Comparison of ENCODE assay signal across 12 mouse cellular contexts in the genomic region with DNA sequence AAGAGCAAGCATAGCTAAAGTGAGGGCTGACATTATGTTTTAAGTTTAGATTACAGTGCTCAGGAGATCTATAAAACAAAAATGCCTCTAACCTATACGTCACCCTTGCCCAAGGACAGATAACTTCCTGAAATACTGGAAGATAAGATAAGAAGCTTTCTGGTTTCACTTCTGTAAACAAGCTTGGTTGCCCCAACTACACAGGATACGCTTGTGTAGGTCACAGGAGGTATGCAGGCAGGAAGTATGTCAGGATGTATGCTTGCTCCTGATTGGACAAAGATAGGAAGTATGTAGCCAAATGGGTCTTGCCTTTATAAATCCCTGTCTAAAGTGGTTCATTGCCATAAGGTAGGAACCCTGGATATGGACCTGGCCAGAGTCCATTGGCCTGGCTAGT. TPM values are rescaled to one million over a fixed set of nuclear protein-coding genes. Genes with fewer than 3 reads are reported as not detected.
A peak's percentile ranks its signal among the peaks of the same experiment; 100 is the strongest.
DNase-seq lines count a peak whose midpoint lies in the region; ATAC-seq and TF ChIP-seq lines count a peak whose summit lies in the region.
"Had no signal": no experiment of that assay in that cellular context is flagged by ENCODE, and none has a peak within 500 bp of the region (broad histone marks: within the 10 kb centered on the region; RNA-seq: fewer than 3 reads in every experiment).

No protein-coding gene starts in this region.

- TF ChIP-seq CTCF in cerebellum, adult 2 months (IDR thresholded peaks at IDR 0.05; ENCODE audit: borderline replicate concordance, insufficient read depth, low read depth, low read length), result no peak

- intact Hi-C loops in left cerebral cortex, postnatal 14 days (cut with DNase I), result no loop called here

- H3K9me3 ChIP-seq in heart, embryonic 14.5 days (ENCODE audit: control insufficient read depth, low read length), result peaks cover 4% of the 10 kb centered on the region; the same call in 1 of the 2 replicates
- no peaks in the 10 kb centered on the region for H3K9me3 ChIP-seq in intestine, embryonic 14.5 days (ENCODE audit: control insufficient read depth, low read length)
- H3K9me3 ChIP-seq: hindbrain, embryonic 12.5 days had no signal

- no peaks in the 10 kb centered on the region for H3K36me3 ChIP-seq in heart, embryonic 14.5 days (ENCODE audit: control insufficient read depth, insufficient read depth, low read length)
- no peaks in the 10 kb centered on the region for H3K36me3 ChIP-seq in intestine, embryonic 14.5 days (ENCODE audit: control insufficient read depth, insufficient read depth, low read length)
- H3K36me3 ChIP-seq: hindbrain, embryonic 12.5 days had no signal

- WGBS in heart, embryonic 14.5 days, result 27% methylated on average over 2 of the region's 2 CpGs
- 31% methylated on average over 2 of the region's 2 CpGs for WGBS in intestine, embryonic 14.5 days
- WGBS in cerebellum, adult 2 months, result 75% methylated on average over 2 of the region's 2 CpGs

- H3K9ac ChIP-seq in heart, embryonic 14.5 days (ENCODE audit: low read length), result no peak overlapping the region
- H3K9ac ChIP-seq in intestine, embryonic 14.5 days (ENCODE audit: low read length), result no peak overlapping the region
- H3K9ac ChIP-seq: hindbrain, embryonic 12.5 days had no signal

- H3K4me1 ChIP-seq in heart, embryonic 14.5 days (ENCODE audit: control insufficient read depth in 2 of 2, insufficient read depth in 2 of 2, low read length in 2 of 2), result no peaks in the 10 kb centered on the region
- H3K4me1 ChIP-seq in intestine, embryonic 14.5 days (replicated peaks; ENCODE audit: control insufficient read depth, insufficient read depth, low read length), result no peaks in the 10 kb centered on the region
- no peaks in the 10 kb centered on the region for H3K4me1 ChIP-seq in cerebellum, adult 2 months (ENCODE audit: control insufficient read depth, insufficient read depth, low read length)
- H3K4me1 ChIP-seq: hindbrain, embryonic 12.5 days had no signal

- ATAC-seq in heart, embryonic 14.5 days (ENCODE audit: insufficient number of reproducible peaks, insufficient read depth, low FRiP score, low read depth), result peak; percentile 40; the same call in 1 of the 2 replicates
- ATAC-seq in intestine, embryonic 14.5 days (replicated peaks; ENCODE audit: low FRiP score, low TSS enrichment, low read depth), result peak; percentile 50; the same call in 1 of the 2 replicates
- ATAC-seq in megakaryocyte progenitor cell, adult 5-6 weeks (replicated peaks; ENCODE audit: poor library complexity), result peak; percentile 95

- H3K27me3 ChIP-seq in heart, embryonic 14.5 days (ENCODE audit: control insufficient read depth, insufficient read depth, low read length), result no peaks in the 10 kb centered on the region
- no peaks in the 10 kb centered on the region for H3K27me3 ChIP-seq in intestine, embryonic 14.5 days (replicated peaks; ENCODE audit: control insufficient read depth, insufficient read depth, low read length)
- no peaks in the 10 kb centered on the region for H3K27me3 ChIP-seq in cerebellum, adult 2 months (ENCODE audit: control insufficient read depth, insufficient read depth, low read length)
- H3K27me3 ChIP-seq: hindbrain, embryonic 12.5 days had no signal

- no peak for TF ChIP-seq POLR2A in cerebellum, adult 2 months (IDR thresholded peaks at IDR 0.05; ENCODE audit: borderline replicate concordance, insufficient read depth, low read length)

- no peak for DNase-seq in heart, adult 18-20 months
- DNase-seq in CD4-positive helper T cell, adult 2 months (ENCODE audit: low read depth, low spot score), result peak; percentile 73
- no peak for DNase-seq in intestine, embryonic 14.5 days (ENCODE audit: low spot score)
- DNase-seq in left cerebral cortex, postnatal 14 days (ENCODE audit: low spot score in 2 of 2), result no peak
- no peak for DNase-seq in cerebellum, adult 18-20 months
- DNase-seq in cerebellum, adult 2 months, result no peak
- DNase-seq: kidney, postnatal 25 days had no signal

- no peak overlapping the region; a peak in 1 of 4 replicates for H3K27ac ChIP-seq in heart, embryonic 14.5 days (replicated peaks in 1 of 2; ENCODE audit: control insufficient read depth in 1 of 2, insufficient read depth in 1 of 2, low read depth in 2 of 2, low read length in 2 of 2)
- H3K27ac ChIP-seq in intestine, embryonic 14.5 days (ENCODE audit: low read depth), result no peak overlapping the region
- H3K27ac ChIP-seq in cerebellum, adult 2 months (ENCODE audit: insufficient read depth, low read length), result no peak overlapping the region
- H3K27ac ChIP-seq: hindbrain, embryonic 12.5 days had no signal

- no peak overlapping the region for H3K4me3 ChIP-seq in heart, embryonic 14.5 days (ENCODE audit: control insufficient read depth in 1 of 2, insufficient read depth in 1 of 2, low read depth in 1 of 2, low read length in 2 of 2)
- H3K4me3 ChIP-seq in intestine, embryonic 14.5 days (ENCODE audit: low read depth, low read length), result no peak overlapping the region
- H3K4me3 ChIP-seq in cerebellum, adult 2 months (replicated peaks; ENCODE audit: insufficient read depth, low read depth, low read length), result no peak overlapping the region
- H3K4me3 ChIP-seq: erythroblast, embryonic 14.5 days; hindbrain, embryonic 12.5 days had no signal

- H3K4me2 ChIP-seq in heart, embryonic 14.5 days (ENCODE audit: low read length), result no peak overlapping the region
- no peak overlapping the region for H3K4me2 ChIP-seq in intestine, embryonic 14.5 days (ENCODE audit: low read length)
- H3K4me2 ChIP-seq: hindbrain, embryonic 12.5 days; midbrain, embryonic 11.5 days had no signal

RNA-seq across cellular contexts. Expression of gene Ocln, which starts 23.4 kb away (rescaled TPM):
- polyA plus RNA-seq in heart, embryonic 14.5 days (2014; fragmentation: Nextera tagmentation; extraction: Ambion mirVana), result 2.0 and 2.1 TPM in 2 replicates
- total RNA-seq in heart, adult 18-20 months (2021), result under 1 TPM; 0.57 to 0.87 TPM
- polyA plus RNA-seq in intestine, embryonic 14.5 days (2014; fragmentation: Nextera tagmentation; extraction: Ambion mirVana), result 71.7 and 74.6 TPM in 2 replicates
- total RNA-seq in megakaryocyte progenitor cell, adult 5-6 weeks (2015), result 0.30 TPM in 1 of 2 replicates, not detected in the other
- total RNA-seq in megakaryocyte progenitor cell, adult 5-6 weeks (2017), result not detected in 2 replicates
- 10 to 100 TPM; 10.1 to 10.8 TPM for total RNA-seq in left cerebral cortex, postnatal 14 days (2021)
- polyA plus RNA-seq in cerebellum, adult 2 months (2012; rRNA removed), result 14.8 and 16.0 TPM in 2 replicates
- polyA plus RNA-seq: erythroblast, embryonic 14.5 days had no signal

RNA-seq across cellular contexts. Expression of gene Marveld2, which starts 40.8 kb away (rescaled TPM):
- polyA plus RNA-seq in heart, embryonic 14.5 days (2014; fragmentation: Nextera tagmentation; extraction: Ambion mirVana), result 3.1 and 3.6 TPM in 2 replicates
- under 1 TPM; 0.42 to 0.57 TPM for total RNA-seq in heart, adult 18-20 months (2021)
- polyA plus RNA-seq in intestine, embryonic 14.5 days (2014; fragmentation: Nextera tagmentation; extraction: Ambion mirVana), result 24.0 and 25.6 TPM in 2 replicates
- 0.27 and 0.54 TPM in 2 replicates for total RNA-seq in megakaryocyte progenitor cell, adult 5-6 weeks (2015)
- total RNA-seq in megakaryocyte progenitor cell, adult 5-6 weeks (2017), result 0.44 and 0.62 TPM in 2 replicates
- 1 to 10 TPM; 1.2 to 1.8 TPM for total RNA-seq in left cerebral cortex, postnatal 14 days (2021)
- polyA plus RNA-seq in cerebellum, adult 2 months (2012; rRNA removed), result 13.5 and 16.4 TPM in 2 replicates
- polyA plus RNA-seq: erythroblast, embryonic 14.5 days had no signal

Comparison
In these comparisons a context has a peak if more than half of its experiments do, and no peak if none do; other contexts are left out.
1. ATAC-seq: peak in every context shown above with its lines; median percentile 95 in megakaryocyte progenitor cell, adult 5-6 weeks; 50 in intestine, embryonic 14.5 days; 40 in heart, embryonic 14.5 days.
2. RNA of gene Ocln, which starts 23.4 kb away (total RNA-seq): 10.1 to 10.8 TPM in left cerebral cortex, postnatal 14 days; 0.57 to 0.87 TPM in heart, adult 18-20 months and 0.30 TPM in megakaryocyte progenitor cell, adult 5-6 weeks; every median in the first group is over 4 times any median in the second.